Mouse (Mus musculus): Measurements from ENCODE around the gene Xkrx. TPM values are rescaled to one million over a fixed set of nuclear protein-coding genes. Genes with fewer than 3 reads are reported as not detected.

Gene Xkrx
- 0.16 TPM for polyA plus RNA-seq (2014; fragmentation: Illumina TruSeq; extraction: RNeasy Lipid Tissue Mini Kit (QIAGEN cat#74804); ENCODE audit: low read depth, low replicate concordance)

GRCm38 (mm10) chrX:134162043-134162720, at the start of gene Xkrx:
Gene Xkrx (minus strand): TSS chrX:134162076.

GRCm38 (mm10) chrX:134187201-134187600, 25.3 kb upstream of the Xkrx start, which contains the start of gene Arl13a:
Gene Arl13a (plus strand): TSS chrX:134187501.

Other genes starting within 250 kb of the Xkrx start
- gene Sytl4, start 180.3 kb downstream of the Xkrx start, polyA plus RNA-seq (2014; fragmentation: Illumina TruSeq; extraction: RNeasy Lipid Tissue Mini Kit (QIAGEN cat#74804); ENCODE audit: low read depth, low replicate concordance): 3.2 TPM
- 13.1 TPM for gene Cstf2, start 102.9 kb downstream of the Xkrx start, polyA plus RNA-seq (2014; fragmentation: Illumina TruSeq; extraction: RNeasy Lipid Tissue Mini Kit (QIAGEN cat#74804); ENCODE audit: low read depth, low replicate concordance)
- gene Arl13a, start 25.4 kb upstream of the Xkrx start, polyA plus RNA-seq (2014; fragmentation: Illumina TruSeq; extraction: RNeasy Lipid Tissue Mini Kit (QIAGEN cat#74804); ENCODE audit: low read depth, low replicate concordance): not detected
- gene Nox1, start 59.9 kb upstream of the Xkrx start, polyA plus RNA-seq (2014; fragmentation: Illumina TruSeq; extraction: RNeasy Lipid Tissue Mini Kit (QIAGEN cat#74804); ENCODE audit: low read depth, low replicate concordance): not detected
- 35.0 TPM for gene Trmt2b, start 114.9 kb upstream of the Xkrx start, polyA plus RNA-seq (2014; fragmentation: Illumina TruSeq; extraction: RNeasy Lipid Tissue Mini Kit (QIAGEN cat#74804); ENCODE audit: low read depth, low replicate concordance)
- 0.19 TPM for gene Tmem35a, start 133.1 kb upstream of the Xkrx start, polyA plus RNA-seq (2014; fragmentation: Illumina TruSeq; extraction: RNeasy Lipid Tissue Mini Kit (QIAGEN cat#74804); ENCODE audit: low read depth, low replicate concordance)
- 0.32 TPM for gene Cenpi, start 146.0 kb upstream of the Xkrx start, polyA plus RNA-seq (2014; fragmentation: Illumina TruSeq; extraction: RNeasy Lipid Tissue Mini Kit (QIAGEN cat#74804); ENCODE audit: low read depth, low replicate concordance)
- not detected for gene Drp2, start 242.5 kb upstream of the Xkrx start, polyA plus RNA-seq (2014; fragmentation: Illumina TruSeq; extraction: RNeasy Lipid Tissue Mini Kit (QIAGEN cat#74804); ENCODE audit: low read depth, low replicate concordance)